13 mouse cellular contexts compared by ENCODE assay signal in the genomic region with DNA sequence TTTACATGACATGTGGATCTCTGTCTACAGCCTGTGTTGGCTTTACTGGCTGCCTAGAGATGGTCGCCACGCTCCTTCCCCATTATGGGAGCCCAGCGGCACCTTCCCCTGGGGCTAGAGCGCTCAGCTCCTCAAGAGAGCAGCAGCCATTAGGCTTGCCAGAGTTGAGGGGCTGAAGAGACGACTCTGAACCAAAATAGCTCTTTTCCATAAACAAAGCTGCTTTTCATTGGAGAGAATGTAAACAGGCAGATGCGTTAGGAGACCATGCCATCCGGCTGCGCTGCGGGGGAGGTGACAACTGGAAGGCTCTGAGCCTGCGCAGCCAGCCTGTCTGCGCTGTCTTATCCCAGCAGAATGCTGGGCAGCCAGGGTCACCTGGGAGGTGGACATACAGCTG. TPM values are rescaled to one million over a fixed set of nuclear protein-coding genes. Genes with fewer than 3 reads are reported as not detected.
DNase-seq lines count a peak whose midpoint lies in the region; ATAC-seq and TF ChIP-seq lines count a peak whose summit lies in the region.
"Had no signal": no experiment of that assay in that cellular context is flagged by ENCODE, and none has a peak within 500 bp of the region (broad histone marks: within the 10 kb centered on the region; RNA-seq: fewer than 3 reads in every experiment).

No protein-coding gene starts in this region.

- no peak overlapping the region for H3K9ac ChIP-seq in intestine, postnatal 0 days (ENCODE audit: low read depth, low read length)
- H3K9ac ChIP-seq: hindbrain, embryonic 15.5 days; neural tube, embryonic 13.5 days had no signal

- H3K27me3 ChIP-seq in intestine, postnatal 0 days (replicated peaks; ENCODE audit: control insufficient read depth, insufficient read depth, low read length) = no peaks in the 10 kb centered on the region
- H3K27me3 ChIP-seq: hindbrain, embryonic 15.5 days; neural tube, embryonic 13.5 days; Patski had no signal

- no peak for TF ChIP-seq CTCF in bone marrow, adult 2 months (IDR thresholded peaks at IDR 0.05; ENCODE audit: control insufficient read depth, insufficient read depth, low read length)
- TF ChIP-seq CTCF in intestine, postnatal 0 days (IDR thresholded peaks at IDR 0.05; ENCODE audit: low read depth) = no peak
- no peak for TF ChIP-seq CTCF in olfactory bulb, adult 2 months (IDR thresholded peaks at IDR 0.05; ENCODE audit: insufficient read depth, low read depth, low read length)
- TF ChIP-seq CTCF in gastrocnemius, adult 2 months (IDR thresholded peaks at IDR 0.05) = no peak

- WGBS in bone marrow, adult 2 months = 79% methylated on average over 11 of the region's 11 CpGs
- WGBS in intestine, postnatal 0 days = 48% methylated on average over 11 of the region's 11 CpGs
- 29% methylated on average over 11 of the region's 11 CpGs for WGBS in olfactory bulb, adult 2 months

- H3K36me3 ChIP-seq in intestine, postnatal 0 days (ENCODE audit: control insufficient read depth, insufficient read depth) = no peaks in the 10 kb centered on the region
- H3K36me3 ChIP-seq: hindbrain, embryonic 15.5 days; limb, embryonic 10.5 days; neural tube, embryonic 13.5 days had no signal

- no peak for ATAC-seq in intestine, postnatal 0 days
- ATAC-seq in megakaryocyte, adult 5-6 weeks (ENCODE audit: poor library complexity, severe bottlenecking) = no peak
- ATAC-seq: Patski had no signal

- H3K27ac ChIP-seq in bone marrow, adult 2 months (ENCODE audit: control insufficient read depth, insufficient read depth, low read depth, low read length, poor library complexity) = peak overlapping the region; percentile 37
- peak overlapping the region; percentile 21; the same call in 1 of the 2 replicates for H3K27ac ChIP-seq in intestine, postnatal 0 days (ENCODE audit: low read depth, low read length)
- H3K27ac ChIP-seq in olfactory bulb, adult 2 months (ENCODE audit: insufficient read depth, low read depth, low read length) = peak overlapping the region; percentile 92
- H3K27ac ChIP-seq in gastrocnemius, adult 2 months = no peak overlapping the region
- H3K27ac ChIP-seq: hindbrain, embryonic 15.5 days; limb, embryonic 10.5 days; neural tube, embryonic 13.5 days had no signal

- peaks cover 5% of the 10 kb centered on the region; the same call in 1 of the 2 replicates for H3K4me1 ChIP-seq in bone marrow, adult 2 months (ENCODE audit: control insufficient read depth, insufficient read depth, low read length)
- H3K4me1 ChIP-seq in intestine, postnatal 0 days (replicated peaks; ENCODE audit: control insufficient read depth, insufficient read depth, low read length) = no peaks in the 10 kb centered on the region
- H3K4me1 ChIP-seq in olfactory bulb, adult 2 months (ENCODE audit: control insufficient read depth, insufficient read depth, low read length) = peaks cover 31% of the 10 kb centered on the region
- H3K4me1 ChIP-seq: hindbrain, embryonic 15.5 days had no signal

- TF ChIP-seq POLR2A in bone marrow, adult 2 months (IDR thresholded peaks at IDR 0.05; ENCODE audit: borderline replicate concordance, control insufficient read depth, low read depth, low read length) = no peak
- TF ChIP-seq POLR2A in olfactory bulb, adult 2 months (IDR thresholded peaks at IDR 0.05; ENCODE audit: insufficient read depth, low read depth, low read length) = no peak

- no peak overlapping the region for H3K4me3 ChIP-seq in bone marrow, adult 2 months (replicated peaks; ENCODE audit: control insufficient read depth, low read depth, low read length)
- H3K4me3 ChIP-seq in intestine, postnatal 0 days (ENCODE audit: low read depth, low read length) = no peak overlapping the region
- H3K4me3 ChIP-seq in olfactory bulb, adult 2 months (ENCODE audit: insufficient read depth, low read depth, low read length) = no peak overlapping the region
- H3K4me3 ChIP-seq in gastrocnemius, adult 2 months = no peak overlapping the region
- H3K4me3 ChIP-seq: hindbrain, embryonic 15.5 days; limb, embryonic 10.5 days; neural tube, embryonic 13.5 days had no signal

- H3K4me2 ChIP-seq in intestine, postnatal 0 days (replicated peaks; ENCODE audit: low read depth) = 0 out of 2 replicates have a peak overlapping the region, but pooled peaks have one; percentile 6
- H3K4me2 ChIP-seq: hindbrain, embryonic 15.5 days; neural tube, embryonic 13.5 days had no signal

- no peaks in the 10 kb centered on the region for H3K9me3 ChIP-seq in intestine, postnatal 0 days (ENCODE audit: control insufficient read depth)
- H3K9me3 ChIP-seq: hindbrain, embryonic 15.5 days; limb, embryonic 10.5 days; neural tube, embryonic 13.5 days had no signal

- intact Hi-C loops in gastrocnemius, adult 2 months (cut with DNase I) = no loop called here

- peak; percentile 9 to 28 for DNase-seq in frontal cortex, postnatal 36 days (ENCODE audit: low spot score in 2 of 2)
- DNase-seq in frontal cortex, postnatal 14 days (ENCODE audit: low spot score in 2 of 2) = no peak
- DNase-seq in gastrocnemius, adult 2 months = no peak
- DNase-seq in kidney, adult 18-20 months = no peak
- DNase-seq: adrenal gland, postnatal 25 days had no signal

RNA-seq across cellular contexts. Expression of a gene that starts 55.1 kb away (rescaled TPM):
- polyA plus RNA-seq in bone marrow, adult 2 months (2011; ENCODE audit: insufficient read depth, insufficient read length, low replicate concordance, missing spikeins) = 1.7 TPM in 1 of 2 replicates, not detected in the other
- polyA plus RNA-seq in intestine, postnatal 0 days (2015; fragmentation: Nextera tagmentation; extraction: Ambion mirVana) = not detected in 2 replicates
- not detected in 2 replicates for polyA plus RNA-seq in olfactory bulb, adult 2 months (2012; ENCODE audit: insufficient read depth, insufficient read length, low replicate concordance, missing spikeins)
- total RNA-seq in gastrocnemius, adult 2 months (2021) = 1 to 10 TPM in 1 of 2 experiments, not detected in 1; 3.5 TPM
- total RNA-seq in megakaryocyte, adult 5-6 weeks (2015) = not detected in 2 replicates
- total RNA-seq in megakaryocyte, adult 5-6 weeks (2017) = not detected in 2 replicates
- total RNA-seq: adrenal gland, postnatal 25 days had no signal
- polyA plus RNA-seq: hindbrain, embryonic 15.5 days; limb, embryonic 10.5 days; neural tube, embryonic 13.5 days; Patski had no signal

Comparison
In these comparisons a context has a peak if more than half of its experiments do, and no peak if none do; other contexts are left out.
1. DNase-seq: peak in frontal cortex, postnatal 36 days (2 of 2); none in frontal cortex, postnatal 14 days (0 of 2), gastrocnemius, adult 2 months (single experiment) and kidney, adult 18-20 months (single experiment).